Mouse (Mus musculus): Measurements from ENCODE around the gene Pou6f1. TPM values are rescaled to one million over a fixed set of nuclear protein-coding genes. Genes with fewer than 3 reads are reported as not detected.

Pou6f1 gene
- total RNA-seq (2023) = 1 to 10 TPM; 1.3 to 1.6 TPM

GRCm38 (mm10) chr15:100599276-100600046, at the start of gene Pou6f1:
Gene Pou6f1 (minus strand): TSS chr15:100599984.

GRCm38 (mm10) chr15:100636700-100637501, 37.1 kb upstream of the Pou6f1 start, which contains the start of gene Smagp:
Gene Smagp (minus strand): TSS chr15:100636940.

GRCm38 (mm10) chr15:100614996-100615824, 15.4 kb upstream of the Pou6f1 start, which contains the start of gene Dazap2:
Gene Dazap2 (plus strand): TSS chr15:100615349.

GRCm38 (mm10) chr15:100551326-100552307, 48.2 kb downstream of the Pou6f1 start, which contains the start of gene Tfcp2:
Gene Tfcp2 (minus strand): TSS chr15:100552008.

Other genes with a start within 250 kb of the Pou6f1 start
- gene Methig1, start 246.8 kb downstream of the Pou6f1 start, total RNA-seq (2023) = under 1 TPM in 1 of 2 experiments, not detected in 1; 0.72 TPM
- 1 to 10 TPM in 1 of 2 experiments, under 1 TPM in 1; 0.92 to 1.1 TPM for gene Mettl7a2, start 246.8 kb downstream of the Pou6f1 start, total RNA-seq (2023)
- gene Higd1c, start 235.4 kb downstream of the Pou6f1 start, total RNA-seq (2023) = not detected
- not detected for gene Gm5475, start 177.8 kb downstream of the Pou6f1 start, total RNA-seq (2023)
- gene Slc11a2, start 174.9 kb downstream of the Pou6f1 start, total RNA-seq (2023) = 10 to 100 TPM; 17.3 to 22.6 TPM
- 10 to 100 TPM; 10.4 to 10.6 TPM for gene Letmd1, start 131.0 kb downstream of the Pou6f1 start, total RNA-seq (2023)
- gene Csrnp2, start 104.5 kb downstream of the Pou6f1 start, total RNA-seq (2023) = 1 to 10 TPM; 1.1 to 1.3 TPM
- gene Tfcp2, start 48.0 kb downstream of the Pou6f1 start, total RNA-seq (2023) = 1 to 10 TPM; 3.7 to 4.6 TPM
- 100 to 1,000 TPM; 411 to 444 TPM for gene Dazap2, start 15.4 kb upstream of the Pou6f1 start, total RNA-seq (2023)
- gene Smagp, start 37.0 kb upstream of the Pou6f1 start, total RNA-seq (2023) = 1 to 10 TPM; 2.5 to 3.4 TPM
- 100 to 1,000 TPM; 235 to 265 TPM for gene Bin2, start 69.6 kb upstream of the Pou6f1 start, total RNA-seq (2023)
- gene Cela1, start 87.9 kb upstream of the Pou6f1 start, total RNA-seq (2023) = 1 to 10 TPM; 2.7 to 6.7 TPM
- gene Galnt6, start 129.4 kb upstream of the Pou6f1 start, total RNA-seq (2023) = 1 to 10 TPM; 6.1 to 6.5 TPM
- 1 to 10 TPM; 1.4 to 2.0 TPM for gene Slc4a8, start 161.8 kb upstream of the Pou6f1 start, total RNA-seq (2023)